Mouse (Mus musculus) adipocyte (in vitro differentiated cells): ENCODE measurements at regions not wholly inside any gene's neighbourhood (a gene's known extent, or its start where the extent isn't known, plus 50 kb on each side); places are given as distances from the start of the nearest gene placed in this dataset.
A peak's percentile ranks its signal among the peaks of the same experiment; 100 is the strongest.

Experiments used
- DNase-seq: peaks from one replicate; pipeline ENCODE4 v3.0.0-alpha.2; 2016; ENCODE audit warnings: low spot score

DNA sequence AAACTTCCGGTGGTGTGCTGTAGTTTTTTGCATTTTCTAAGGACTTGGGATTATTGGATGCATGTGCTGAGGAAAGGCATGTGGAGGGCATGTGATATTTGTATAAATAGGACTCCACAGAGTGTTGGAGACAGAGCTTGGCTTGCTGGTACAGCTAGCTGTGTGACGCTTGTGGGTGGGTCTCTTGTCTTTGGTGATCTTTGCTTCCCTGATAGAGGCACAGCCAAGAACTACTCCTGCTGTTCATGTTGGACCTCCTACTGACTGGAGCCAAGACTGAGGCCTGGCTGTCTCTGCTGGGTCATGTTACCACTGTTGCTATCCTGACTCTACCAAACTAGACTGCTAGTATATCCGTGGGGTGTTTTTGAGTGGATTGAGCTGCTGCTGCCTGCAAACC is 103.1 kb upstream of the Syndig1 start:
- DNase-seq: no peak

DNA sequence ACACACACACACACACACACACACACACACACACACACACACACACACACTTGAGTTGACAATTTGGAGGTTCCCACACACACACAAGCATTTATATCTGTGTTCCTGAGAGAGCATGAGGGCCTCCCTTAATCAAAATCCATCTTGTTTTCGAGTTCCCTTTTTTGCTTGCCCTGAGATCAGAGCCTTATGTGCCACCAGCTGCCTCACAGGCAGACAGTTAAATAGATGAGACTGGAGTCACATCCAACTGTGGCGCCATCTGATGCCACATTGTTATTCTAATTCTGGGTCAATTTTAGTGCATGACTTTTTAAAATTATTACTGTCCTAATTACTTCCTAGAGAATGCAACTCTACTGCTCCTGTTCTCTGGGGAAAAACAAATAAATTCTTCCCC is 91.2 kb upstream of the Syndig1 start:
- no peak for DNase-seq

DNA sequence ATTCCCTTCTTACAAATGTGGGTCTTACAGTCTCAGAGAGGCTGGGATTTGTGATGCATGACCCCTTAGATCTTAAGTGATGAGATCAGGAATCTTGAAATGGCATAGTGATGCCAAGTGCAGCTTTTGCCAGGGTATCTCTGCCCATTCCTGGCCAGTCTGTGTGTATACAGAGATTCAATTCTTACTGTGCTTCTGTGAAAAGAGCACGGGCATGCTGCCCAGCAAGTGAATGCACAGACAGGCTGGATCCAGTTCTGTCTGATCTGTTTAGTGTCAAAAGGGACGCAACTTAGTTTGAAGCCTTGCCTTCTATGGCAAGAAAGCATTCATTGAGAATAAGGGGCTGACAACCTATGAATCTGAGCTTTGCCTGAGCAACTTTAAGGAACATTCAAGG is 89.1 kb upstream of the Syndig1 start:
- DNase-seq: no peak

DNA sequence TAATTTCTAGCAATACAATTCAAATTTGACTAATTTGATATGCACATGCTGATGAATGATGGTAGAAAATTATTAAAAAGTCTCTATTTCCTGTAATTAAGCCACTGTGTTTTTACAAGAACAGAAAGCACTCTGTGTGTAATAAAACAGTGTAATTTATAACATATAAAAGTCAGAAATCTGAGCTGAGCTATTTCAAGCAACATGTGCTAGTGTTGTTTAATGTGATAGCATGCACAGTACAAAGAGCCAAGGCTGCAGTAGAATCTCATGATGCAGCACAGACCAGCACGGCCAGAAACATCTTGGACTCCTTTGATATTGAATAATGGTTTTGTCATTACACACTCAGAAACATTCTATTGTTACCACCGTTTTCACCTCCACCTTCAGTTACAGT is 86.3 kb upstream of the Syndig1 start:
- DNase-seq: no peak

DNA sequence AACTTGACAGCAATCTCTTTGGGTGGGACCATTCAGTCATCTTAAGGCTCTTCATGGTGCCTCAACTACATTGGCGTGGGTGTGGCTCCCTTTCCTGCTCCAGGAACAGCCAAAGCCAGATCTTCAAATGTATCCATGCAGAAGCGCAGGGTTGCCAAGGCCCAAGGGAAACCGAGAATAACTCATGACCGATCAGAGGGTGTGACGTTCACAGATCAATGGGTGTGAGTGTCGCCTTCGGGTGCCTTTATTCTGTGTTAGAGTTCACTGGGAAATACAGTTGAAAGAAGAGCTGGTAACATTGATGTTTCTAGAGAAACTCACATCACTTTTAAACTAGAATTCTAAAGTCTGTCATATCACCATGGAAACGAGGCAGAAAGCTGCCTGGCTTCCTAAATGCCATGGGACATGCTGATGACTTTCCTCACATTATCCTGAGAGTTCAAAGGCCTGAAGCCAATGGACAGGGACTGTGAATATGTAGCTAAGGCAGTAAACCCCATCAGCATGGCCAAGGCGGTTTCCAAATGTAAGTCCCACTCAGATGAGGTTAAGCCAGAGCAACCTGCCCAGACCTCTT is 80.7 kb upstream of the Syndig1 start:
- no peak for DNase-seq

DNA sequence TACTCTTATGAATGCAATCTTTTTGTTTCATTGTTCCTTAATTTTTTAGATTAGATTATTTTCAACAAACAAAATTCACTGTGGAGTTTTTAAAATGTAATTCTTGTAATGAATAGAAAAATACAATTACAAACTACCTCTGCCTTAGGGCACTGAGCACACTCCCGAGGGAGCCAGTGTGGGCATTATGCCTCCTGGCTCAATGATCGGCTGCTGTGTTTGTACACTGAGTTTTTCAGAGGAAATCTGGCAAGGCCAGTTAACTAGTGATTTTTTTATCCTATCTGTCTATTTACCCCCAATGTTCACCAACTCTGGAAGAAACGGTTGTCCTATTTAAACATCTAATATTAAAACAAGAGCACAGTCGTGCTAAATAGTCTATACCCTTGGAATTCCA is 69.9 kb upstream of the Syndig1 start:
- peak; percentile 4 for DNase-seq

DNA sequence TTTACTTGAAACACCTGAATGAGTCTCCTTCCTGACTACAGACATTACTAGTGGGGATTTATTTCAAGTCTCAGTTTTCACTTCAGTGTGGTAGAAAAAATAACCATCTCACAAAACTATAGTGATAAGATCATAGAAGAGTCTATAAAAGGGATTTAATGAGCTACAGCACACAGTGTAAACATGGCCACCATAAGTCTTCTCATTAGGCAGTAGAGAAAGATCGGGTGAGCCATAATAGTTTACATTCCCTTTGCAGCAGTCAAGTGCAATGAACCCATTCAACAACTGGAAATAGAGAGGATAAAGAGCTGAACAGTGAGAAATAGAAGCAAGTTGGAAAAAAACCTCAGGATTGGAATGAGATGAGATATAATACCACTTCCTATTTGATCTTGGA is 65.1 kb upstream of the Syndig1 start:
- no peak for DNase-seq

DNA sequence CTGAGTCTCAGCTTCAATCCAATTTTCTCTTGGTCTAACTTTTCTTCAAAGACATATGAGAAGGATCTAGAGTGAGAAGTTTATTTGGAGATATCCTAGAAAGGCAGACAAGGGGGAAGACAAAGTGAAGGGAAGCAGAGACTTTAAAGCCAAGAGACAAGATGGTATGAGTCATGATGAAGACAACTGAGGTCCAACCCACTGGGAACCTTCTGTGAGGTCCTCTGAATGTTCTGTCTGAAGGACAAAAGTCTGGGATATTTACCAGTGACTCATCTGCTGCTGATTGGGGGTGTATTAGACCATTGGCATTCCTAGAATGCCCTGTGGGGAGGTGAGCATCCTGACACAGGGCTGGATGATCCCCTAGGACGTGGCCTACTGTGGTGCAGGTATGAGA is 61.0 kb upstream of the Syndig1 start:
- no peak for DNase-seq

DNA sequence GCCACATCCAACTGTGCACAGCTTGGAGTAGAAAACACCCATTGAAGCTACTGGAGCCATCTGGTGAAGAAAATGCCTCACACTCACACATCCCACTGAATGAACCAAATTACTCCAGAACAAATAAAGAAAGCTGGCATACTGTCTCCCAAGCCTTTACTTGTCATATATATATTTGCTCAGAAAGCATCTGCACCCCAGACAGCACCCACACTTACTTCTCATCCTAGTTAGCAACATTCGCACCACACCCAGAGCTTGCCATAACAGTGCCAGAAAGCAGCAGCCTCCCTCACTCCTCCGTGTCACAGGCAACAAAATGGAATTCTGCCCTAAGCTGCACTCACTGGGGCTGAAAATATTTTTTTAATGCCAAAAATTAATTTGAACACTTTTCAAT is 60.5 kb upstream of the Syndig1 start:
- DNase-seq: no peak

DNA sequence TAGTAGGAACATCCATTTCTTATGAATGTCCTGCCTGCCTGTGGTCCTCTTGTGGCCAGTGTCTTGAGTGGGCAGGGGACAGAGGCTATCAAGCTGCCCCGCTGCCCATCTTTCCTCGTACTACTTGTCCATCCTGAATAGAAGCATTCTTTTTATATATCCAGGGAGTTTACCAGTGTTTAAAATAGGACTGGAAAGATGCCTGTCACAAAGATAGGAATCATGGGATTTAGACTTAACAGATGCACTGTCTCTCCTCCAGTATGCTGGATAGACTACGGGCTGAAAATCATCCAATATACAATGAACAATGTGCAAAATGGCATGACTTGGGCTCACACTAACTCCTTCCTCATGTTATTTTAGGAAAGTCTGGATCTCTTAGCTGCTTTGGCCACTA is 51.7 kb upstream of the Syndig1 start:
- DNase-seq: no peak
